Mouse (Mus musculus): ENCODE data around the gene Dusp27. TPM values are rescaled to one million over a fixed set of nuclear protein-coding genes. Genes with fewer than 3 reads are reported as not detected.
A peak's percentile ranks its signal among the peaks of the same experiment; 100 is the strongest.

Dusp27 gene
- polyA plus RNA-seq, 1 experiment from 2014 or later = 0.69 TPM

- H3K9me3 ChIP-seq (ENCODE audit: low read length) = no peaks in the 10 kb centered on the region
- H3K4me1 ChIP-seq (ENCODE audit: insufficient read depth, low read length) = no peaks in the 10 kb centered on the region
- H3K36me3 ChIP-seq (ENCODE audit: insufficient read depth, low read length) = no peaks in the 10 kb centered on the region
- H3K4me2 ChIP-seq (replicated peaks; ENCODE audit: low read depth, low read length) = no peak overlapping the region
- no peak overlapping the region for H3K4me3 ChIP-seq (ENCODE audit: low read length)
- H3K9ac ChIP-seq (replicated peaks; ENCODE audit: low read length) = no peak overlapping the region
- WGBS = 61% methylated on average over 5 of the region's 5 CpGs
- no peak overlapping the region for H3K27ac ChIP-seq (ENCODE audit: low read length)
- peaks cover 23% of the 10 kb centered on the region for H3K27me3 ChIP-seq (ENCODE audit: insufficient read depth, low read length)
- no peak; the same call in 1 of the 2 replicates for ATAC-seq (ENCODE audit: low FRiP score, low TSS enrichment)
Observed at GRCm38 (mm10) chr1:166160111-166160510, 32.4 kb upstream of the Dusp27 start.

- H3K9ac ChIP-seq (replicated peaks; ENCODE audit: low read length) = no peak overlapping the region
- no peak overlapping the region for H3K27ac ChIP-seq (ENCODE audit: low read length)
- H3K27me3 ChIP-seq (ENCODE audit: insufficient read depth, low read length) = peaks cover 25% of the 10 kb centered on the region
- no peak overlapping the region for H3K4me2 ChIP-seq (replicated peaks; ENCODE audit: low read depth, low read length)
- ATAC-seq (ENCODE audit: low FRiP score, low TSS enrichment) = no peak
- H3K9me3 ChIP-seq (ENCODE audit: low read length) = no peaks in the 10 kb centered on the region
- 62% methylated on average over 9 of the region's 9 CpGs for WGBS
- peaks cover 3% of the 10 kb centered on the region for H3K4me1 ChIP-seq (ENCODE audit: insufficient read depth, low read length)
- no peak overlapping the region for H3K4me3 ChIP-seq (ENCODE audit: low read length)
- H3K36me3 ChIP-seq (ENCODE audit: insufficient read depth, low read length) = no peaks in the 10 kb centered on the region
Observed at GRCm38 (mm10) chr1:166158664-166159063, 30.9 kb upstream of the Dusp27 start.

- 78% methylated on average over 12 of the region's 12 CpGs for WGBS
Observed at GRCm38 (mm10) chr1:166157712-166158111, 30.0 kb upstream of the Dusp27 start.

GRCm38 (mm10) chr1:166155113-166155494 lies 27.4 kb upstream of the Dusp27 start:
- Histone ChIP-seq H3K27me3 (ENCODE audit: insufficient read depth, low read length) (peaks cover 21% of the 10 kb centered on the region), H3K4me1 (ENCODE audit: insufficient read depth, low read length) (peaks cover 3% of the 10 kb centered on the region), H3K9me3 (ENCODE audit: low read length) (no peaks in the 10 kb centered on the region), H3K36me3 (ENCODE audit: insufficient read depth, low read length) (no peaks in the 10 kb centered on the region), H3K27ac (ENCODE audit: low read length) (no peak overlapping the region), H3K9ac (replicated peaks; ENCODE audit: low read length) (no peak overlapping the region), H3K4me3 (ENCODE audit: low read length) (no peak overlapping the region), H3K4me2 (replicated peaks; ENCODE audit: low read depth, low read length) (no peak overlapping the region)
- peak; percentile 47 for ATAC-seq (ENCODE audit: low FRiP score, low TSS enrichment)
- WGBS = 37% methylated on average over 10 of the region's 10 CpGs

More at GRCm38 (mm10) chr1:166157712-166158111, 30.0 kb upstream of the Dusp27 start:
- ATAC-seq (ENCODE audit: low FRiP score, low TSS enrichment) = no peak
- no peaks in the 10 kb centered on the region for H3K36me3 ChIP-seq (ENCODE audit: insufficient read depth, low read length)
- H3K9me3 ChIP-seq (ENCODE audit: low read length) = no peaks in the 10 kb centered on the region
- peaks cover 25% of the 10 kb centered on the region for H3K27me3 ChIP-seq (ENCODE audit: insufficient read depth, low read length)
- no peak overlapping the region for H3K4me2 ChIP-seq (replicated peaks; ENCODE audit: low read depth, low read length)
- no peak overlapping the region for H3K27ac ChIP-seq (ENCODE audit: low read length)
- H3K9ac ChIP-seq (replicated peaks; ENCODE audit: low read length) = no peak overlapping the region
- no peak overlapping the region for H3K4me3 ChIP-seq (ENCODE audit: low read length)
- peaks cover 3% of the 10 kb centered on the region for H3K4me1 ChIP-seq (ENCODE audit: insufficient read depth, low read length)

GRCm38 (mm10) chr1:166154162-166155112 lies 26.7 kb upstream of the Dusp27 start:
- H3K9me3 ChIP-seq (ENCODE audit: low read length) = no peaks in the 10 kb centered on the region
- peak; percentile 73 for ATAC-seq (ENCODE audit: low FRiP score, low TSS enrichment)
- no peak overlapping the region for H3K27ac ChIP-seq (ENCODE audit: low read length)
- H3K4me1 ChIP-seq (ENCODE audit: insufficient read depth, low read length) = peaks cover 3% of the 10 kb centered on the region
- WGBS = 12% methylated on average over 29 of the region's 29 CpGs
- H3K27me3 ChIP-seq (ENCODE audit: insufficient read depth, low read length) = peaks cover 14% of the 10 kb centered on the region
- no peaks in the 10 kb centered on the region for H3K36me3 ChIP-seq (ENCODE audit: insufficient read depth, low read length)
- H3K4me2 ChIP-seq (replicated peaks; ENCODE audit: low read depth, low read length) = peak overlapping the region; percentile 47
- H3K9ac ChIP-seq (replicated peaks; ENCODE audit: low read length) = no peak overlapping the region
- peak overlapping the region; percentile 20 for H3K4me3 ChIP-seq (ENCODE audit: low read length)

GRCm38 (mm10) chr1:166153351-166154120 lies 25.8 kb upstream of the Dusp27 start:
- WGBS = 12% methylated on average over 18 of the region's 18 CpGs
- H3K9me3 ChIP-seq (ENCODE audit: low read length) = no peaks in the 10 kb centered on the region
- H3K4me3 ChIP-seq (ENCODE audit: low read length) = no peak overlapping the region
- H3K4me1 ChIP-seq (ENCODE audit: insufficient read depth, low read length) = peaks cover 3% of the 10 kb centered on the region
- H3K27me3 ChIP-seq (ENCODE audit: insufficient read depth, low read length) = peaks cover 8% of the 10 kb centered on the region
- H3K4me2 ChIP-seq (replicated peaks; ENCODE audit: low read depth, low read length) = 0 out of 2 replicates have a peak overlapping the region, but pooled peaks have one; percentile 19
- peak; percentile 11; the same call in 1 of the 2 replicates for ATAC-seq (ENCODE audit: low FRiP score, low TSS enrichment)
- no peak overlapping the region for H3K27ac ChIP-seq (ENCODE audit: low read length)
- no peaks in the 10 kb centered on the region for H3K36me3 ChIP-seq (ENCODE audit: insufficient read depth, low read length)
- no peak overlapping the region for H3K9ac ChIP-seq (replicated peaks; ENCODE audit: low read length)

- Histone ChIP-seq H3K36me3 (ENCODE audit: insufficient read depth, low read length) (no peaks in the 10 kb centered on the region), H3K4me3 (ENCODE audit: low read length) (no peak overlapping the region), H3K4me1 (ENCODE audit: insufficient read depth, low read length) (peaks cover 3% of the 10 kb centered on the region), H3K27ac (ENCODE audit: low read length) (no peak overlapping the region), H3K4me2 (replicated peaks; ENCODE audit: low read depth, low read length) (no peak overlapping the region), H3K27me3 (ENCODE audit: insufficient read depth, low read length) (peaks cover 8% of the 10 kb centered on the region), H3K9ac (replicated peaks; ENCODE audit: low read length) (no peak overlapping the region), H3K9me3 (ENCODE audit: low read length) (no peaks in the 10 kb centered on the region)
- ATAC-seq (ENCODE audit: low FRiP score, low TSS enrichment) = no peak
- 91% methylated on average over 10 of the region's 10 CpGs for WGBS
Observed at GRCm38 (mm10) chr1:166152034-166152433, 24.3 kb upstream of the Dusp27 start.

GRCm38 (mm10) chr1:166151341-166151740 lies 23.6 kb upstream of the Dusp27 start:
- Histone ChIP-seq H3K9me3 (ENCODE audit: low read length) (no peaks in the 10 kb centered on the region), H3K27me3 (ENCODE audit: insufficient read depth, low read length) (peaks cover 8% of the 10 kb centered on the region), H3K4me1 (ENCODE audit: insufficient read depth, low read length) (peaks cover 3% of the 10 kb centered on the region), H3K4me2 (replicated peaks; ENCODE audit: low read depth, low read length) (no peak overlapping the region), H3K4me3 (ENCODE audit: low read length) (no peak overlapping the region), H3K9ac (replicated peaks; ENCODE audit: low read length) (no peak overlapping the region), H3K27ac (ENCODE audit: low read length) (no peak overlapping the region), H3K36me3 (ENCODE audit: insufficient read depth, low read length) (no peaks in the 10 kb centered on the region)
- WGBS = 50% methylated on average over 11 of the region's 11 CpGs
- ATAC-seq (ENCODE audit: low FRiP score, low TSS enrichment) = no peak

- Histone ChIP-seq H3K36me3 (ENCODE audit: insufficient read depth, low read length) (no peaks in the 10 kb centered on the region), H3K4me2 (replicated peaks; ENCODE audit: low read depth, low read length) (no peak overlapping the region), H3K9ac (replicated peaks; ENCODE audit: low read length) (no peak overlapping the region), H3K4me1 (ENCODE audit: insufficient read depth, low read length) (peaks cover 3% of the 10 kb centered on the region), H3K4me3 (ENCODE audit: low read length) (no peak overlapping the region), H3K27ac (ENCODE audit: low read length) (no peak overlapping the region), H3K9me3 (ENCODE audit: low read length) (no peaks in the 10 kb centered on the region), H3K27me3 (ENCODE audit: insufficient read depth, low read length) (peaks cover 1% of the 10 kb centered on the region)
- WGBS = 83% methylated on average over 7 of the region's 7 CpGs
- ATAC-seq (ENCODE audit: low FRiP score, low TSS enrichment) = no peak
Observed at GRCm38 (mm10) chr1:166150035-166150434, 22.3 kb upstream of the Dusp27 start.
